Mouse (Mus musculus): ENCODE results near the gene Stum. TPM values are rescaled to one million over a fixed set of nuclear protein-coding genes. Genes with fewer than 3 reads are reported as not detected.
"Not testable (repeated sequence)": the region's sequence is repeated elsewhere in the genome, so short reads cannot be mapped to it uniquely, and the experiment has no call there.

Gene Stum
- polyA plus RNA-seq (2016; fragmentation: Nextera tagmentation; extraction: Ambion mirVana): 3.1 and 8.2 TPM in 2 replicates

- H3K9me3 ChIP-seq: no peaks in the 10 kb centered on the region
- WGBS: 3% methylated on average over 40 of the region's 40 CpGs
- peaks cover 64% of the 10 kb centered on the region for H3K27me3 ChIP-seq (ENCODE audit: insufficient read depth, poor library complexity, severe bottlenecking)
- peak within 1 kb of the TSS; percentile 77 for H3K27ac ChIP-seq
- H3K36me3 ChIP-seq: no peaks in the 10 kb centered on the region
- peak within 1 kb of the TSS; percentile 66 for H3K4me3 ChIP-seq
- peaks cover 47% of the 10 kb centered on the region for H3K4me1 ChIP-seq (replicated peaks)
- peak; percentile 84 for DNase-seq (ENCODE audit: low spot score)
Observed at GRCm38 (mm10) chr1:180483399-180484291, at the start of gene Stum. TSS of gene Stum (minus strand) at chr1:180483504.

- WGBS: 95% methylated on average over 11 of the region's 11 CpGs
- Histone ChIP-seq H3K27ac (no peak overlapping the region), H3K4me3 (no peak overlapping the region), H3K9me3 (peaks cover 16% of the 10 kb centered on the region), H3K4me1 (replicated peaks) (peaks cover 24% of the 10 kb centered on the region), H3K27me3 (ENCODE audit: insufficient read depth, poor library complexity, severe bottlenecking) (no peaks in the 10 kb centered on the region), H3K36me3 (no peaks in the 10 kb centered on the region)
- DNase-seq (ENCODE audit: low spot score): no peak
Observed at GRCm38 (mm10) chr1:180532671-180533070, 49.4 kb upstream of the Stum start.

- 62% methylated on average over 8 of the region's 8 CpGs for WGBS
- H3K36me3 ChIP-seq: no peaks in the 10 kb centered on the region
- peaks cover 16% of the 10 kb centered on the region for H3K9me3 ChIP-seq
Observed at GRCm38 (mm10) chr1:180530457-180531263, 47.4 kb upstream of the Stum start.

DNA sequence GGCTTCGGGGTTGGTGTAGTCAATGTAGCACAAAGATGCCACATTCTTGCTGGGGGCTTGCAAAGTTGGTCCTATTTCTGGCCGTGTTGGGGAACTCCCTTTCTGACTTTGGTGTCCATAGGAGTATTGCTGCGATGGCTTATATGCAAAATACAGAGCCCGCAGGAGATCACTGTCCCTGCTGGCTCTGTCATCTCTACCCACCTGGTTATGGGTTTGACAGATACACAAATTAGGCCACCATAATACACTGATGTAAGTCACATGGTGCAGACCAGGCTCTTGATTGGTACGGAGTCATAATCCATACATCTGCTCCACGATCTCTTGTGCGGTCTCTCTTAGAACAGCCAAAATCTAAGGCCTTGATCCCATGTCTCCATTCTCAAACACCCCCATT lies 46.5 kb upstream of the Stum start:
- Histone ChIP-seq H3K27me3 (ENCODE audit: insufficient read depth, poor library complexity, severe bottlenecking) (no peaks in the 10 kb centered on the region), H3K27ac (no peak overlapping the region), H3K4me1 (replicated peaks) (peaks cover 18% of the 10 kb centered on the region), H3K4me3 (no peak overlapping the region), H3K36me3 (no peaks in the 10 kb centered on the region), H3K9me3 (peaks cover 16% of the 10 kb centered on the region)
- no peak for DNase-seq (ENCODE audit: low spot score)
- WGBS: 89% methylated on average over 7 of the region's 7 CpGs

More at GRCm38 (mm10) chr1:180530457-180531263, 47.4 kb upstream of the Stum start:
- no peak overlapping the region for H3K4me3 ChIP-seq
- peaks cover 18% of the 10 kb centered on the region for H3K4me1 ChIP-seq (replicated peaks)
- H3K27me3 ChIP-seq (ENCODE audit: insufficient read depth, poor library complexity, severe bottlenecking): no peaks in the 10 kb centered on the region
- no peak for DNase-seq (ENCODE audit: low spot score)
- no peak overlapping the region for H3K27ac ChIP-seq

GRCm38 (mm10) chr1:180525301-180525700 lies 42.0 kb upstream of the Stum start:
- no peaks in the 10 kb centered on the region for H3K27me3 ChIP-seq (ENCODE audit: insufficient read depth, poor library complexity, severe bottlenecking)
- H3K27ac ChIP-seq: no peak overlapping the region
- H3K4me3 ChIP-seq: no peak overlapping the region
- no peaks in the 10 kb centered on the region for H3K36me3 ChIP-seq
- DNase-seq (ENCODE audit: low spot score): no peak
- H3K4me1 ChIP-seq (replicated peaks): peaks cover 12% of the 10 kb centered on the region
- WGBS: 77% methylated on average over 1 of the region's 1 CpGs
- no peaks in the 10 kb centered on the region for H3K9me3 ChIP-seq

DNA sequence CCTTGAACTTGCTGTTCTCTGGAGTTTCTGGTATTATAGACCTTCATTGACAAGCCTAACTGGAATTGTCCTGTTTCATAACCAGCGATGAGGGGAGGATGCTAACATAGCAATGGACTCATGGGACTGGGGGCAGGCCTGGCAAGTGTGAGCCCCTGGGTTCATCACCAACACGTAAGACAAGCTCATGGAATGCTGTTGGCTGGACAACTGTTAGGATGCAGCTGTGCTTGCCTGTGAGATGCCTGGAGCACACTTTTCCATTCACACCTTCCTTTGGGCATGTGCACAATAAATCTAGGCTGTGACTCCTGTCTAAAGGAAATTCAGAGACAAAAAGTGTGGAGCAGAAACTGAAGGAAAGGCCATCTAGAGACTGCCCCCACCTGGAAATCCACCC lies 40.0 kb upstream of the Stum start:
- DNase-seq (ENCODE audit: low spot score): no peak

GRCm38 (mm10) chr1:180520190-180520589 lies 36.9 kb upstream of the Stum start:
- H3K9me3 ChIP-seq: no peaks in the 10 kb centered on the region
- no peaks in the 10 kb centered on the region for H3K27me3 ChIP-seq (ENCODE audit: insufficient read depth, poor library complexity, severe bottlenecking)
- no peak overlapping the region for H3K27ac ChIP-seq
- H3K4me1 ChIP-seq (replicated peaks): 0 out of 2 replicates have a peak, but pooled peaks cover 9% of the 10 kb centered on the region
- 65% methylated on average over 7 of the region's 7 CpGs for WGBS
- no peak overlapping the region for H3K4me3 ChIP-seq
- no peak for DNase-seq (ENCODE audit: low spot score)
- no peaks in the 10 kb centered on the region for H3K36me3 ChIP-seq

More for the DNA sequence above, 40.0 kb upstream of the Stum start:
- H3K27me3 ChIP-seq (ENCODE audit: insufficient read depth, poor library complexity, severe bottlenecking): no peaks in the 10 kb centered on the region
- 80% methylated on average over 2 of the region's 2 CpGs for WGBS
- H3K4me1 ChIP-seq (replicated peaks): 0 out of 2 replicates have a peak, but pooled peaks cover 9% of the 10 kb centered on the region
- H3K27ac ChIP-seq: no peak overlapping the region
- H3K4me3 ChIP-seq: no peak overlapping the region
- no peaks in the 10 kb centered on the region for H3K36me3 ChIP-seq
- no peaks in the 10 kb centered on the region for H3K9me3 ChIP-seq

DNA sequence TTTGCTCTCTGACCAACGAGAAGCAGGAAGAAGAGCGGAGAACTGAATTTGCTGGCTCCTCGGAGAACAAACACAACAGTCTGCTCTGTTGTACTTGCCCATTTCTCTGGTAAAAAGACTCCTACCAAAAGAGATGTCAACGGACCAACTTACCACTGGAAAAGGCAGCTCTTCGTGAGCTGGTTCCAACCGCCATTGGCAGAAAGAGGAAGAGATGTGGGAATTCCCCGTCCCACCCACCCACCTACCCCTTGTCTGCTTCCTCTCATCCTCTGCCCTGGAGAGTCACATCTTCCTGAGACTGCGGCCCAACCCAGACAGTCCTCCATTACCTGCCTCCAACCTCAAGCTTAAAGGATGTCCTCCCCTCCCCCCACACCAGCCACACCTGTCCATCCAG lies 36.2 kb upstream of the Stum start:
- 94% methylated on average over 8 of the region's 8 CpGs for WGBS
- Histone ChIP-seq H3K4me1 (replicated peaks) (0 out of 2 replicates have a peak, but pooled peaks cover 9% of the 10 kb centered on the region), H3K27ac (no peak overlapping the region; the same call in 1 of the 2 replicates), H3K4me3 (no peak overlapping the region), H3K9me3 (no peaks in the 10 kb centered on the region), H3K27me3 (ENCODE audit: insufficient read depth, poor library complexity, severe bottlenecking) (no peaks in the 10 kb centered on the region), H3K36me3 (no peaks in the 10 kb centered on the region)
- DNase-seq (ENCODE audit: low spot score): no peak

DNA sequence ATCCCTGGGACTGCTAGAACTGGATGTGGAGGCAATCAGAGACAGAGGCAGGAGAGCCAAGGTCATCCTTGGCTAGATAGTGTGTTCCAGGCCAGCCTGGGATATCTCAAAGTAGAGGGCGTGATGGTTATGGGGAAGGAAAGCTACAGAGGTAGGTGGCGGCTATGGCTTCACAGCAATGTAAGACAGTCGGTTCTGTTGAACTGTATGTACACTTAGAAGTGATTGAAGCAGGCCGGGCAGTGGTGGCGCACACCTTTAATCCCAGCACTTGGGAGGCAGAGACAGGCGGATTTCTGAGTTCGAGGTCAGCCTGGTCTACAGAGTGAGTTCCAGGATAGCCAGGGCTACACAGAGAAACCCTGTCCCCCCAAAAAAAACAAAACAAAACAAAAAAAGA lies 35.6 kb upstream of the Stum start:
- H3K4me3 ChIP-seq; H3K27me3 ChIP-seq (ENCODE audit: insufficient read depth, poor library complexity, severe bottlenecking); H3K36me3 ChIP-seq; H3K9me3 ChIP-seq; H3K27ac ChIP-seq; H3K4me1 ChIP-seq (replicated peaks); DNase-seq (ENCODE audit: low spot score): not testable (repeated sequence)
- WGBS: 96% methylated on average over 7 of the region's 7 CpGs

DNA sequence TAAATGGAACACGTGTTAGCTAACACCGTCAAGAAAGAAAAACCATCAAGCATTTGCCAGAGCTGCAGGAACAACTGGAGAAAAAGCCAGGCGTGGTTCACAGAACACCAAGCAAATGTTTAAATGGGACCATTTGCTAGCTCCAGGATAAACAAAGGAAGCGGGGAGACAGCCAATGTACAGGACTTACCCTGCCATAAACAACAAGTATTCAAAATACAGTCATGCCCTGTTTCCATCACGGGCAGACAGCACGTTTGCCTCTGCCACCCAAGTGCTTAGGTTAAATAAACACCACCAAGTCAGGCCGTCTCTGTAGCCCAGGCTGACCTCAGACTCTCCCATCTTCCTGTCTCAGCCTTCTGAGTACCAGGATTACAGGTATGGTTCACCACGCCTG lies 35.1 kb upstream of the Stum start:
- H3K4me3 ChIP-seq: no peak overlapping the region
- no peak for DNase-seq (ENCODE audit: low spot score)
- 0 out of 2 replicates have a peak, but pooled peaks cover 9% of the 10 kb centered on the region for H3K4me1 ChIP-seq (replicated peaks)
- no peak overlapping the region for H3K27ac ChIP-seq
- H3K9me3 ChIP-seq: no peaks in the 10 kb centered on the region
- WGBS: 82% methylated on average over 8 of the region's 8 CpGs
- no peaks in the 10 kb centered on the region for H3K27me3 ChIP-seq (ENCODE audit: insufficient read depth, poor library complexity, severe bottlenecking)
- H3K36me3 ChIP-seq: no peaks in the 10 kb centered on the region

- WGBS: 72% methylated on average over 10 of the region's 10 CpGs
- Histone ChIP-seq H3K27me3 (ENCODE audit: insufficient read depth, poor library complexity, severe bottlenecking) (no peaks in the 10 kb centered on the region), H3K4me1 (replicated peaks) (0 out of 2 replicates have a peak, but pooled peaks cover 9% of the 10 kb centered on the region), H3K36me3 (no peaks in the 10 kb centered on the region), H3K4me3 (no peak overlapping the region), H3K9me3 (no peaks in the 10 kb centered on the region), H3K27ac (no peak overlapping the region)
- no peak for DNase-seq (ENCODE audit: low spot score)
Observed at GRCm38 (mm10) chr1:180517390-180518054, 34.2 kb upstream of the Stum start.

DNA sequence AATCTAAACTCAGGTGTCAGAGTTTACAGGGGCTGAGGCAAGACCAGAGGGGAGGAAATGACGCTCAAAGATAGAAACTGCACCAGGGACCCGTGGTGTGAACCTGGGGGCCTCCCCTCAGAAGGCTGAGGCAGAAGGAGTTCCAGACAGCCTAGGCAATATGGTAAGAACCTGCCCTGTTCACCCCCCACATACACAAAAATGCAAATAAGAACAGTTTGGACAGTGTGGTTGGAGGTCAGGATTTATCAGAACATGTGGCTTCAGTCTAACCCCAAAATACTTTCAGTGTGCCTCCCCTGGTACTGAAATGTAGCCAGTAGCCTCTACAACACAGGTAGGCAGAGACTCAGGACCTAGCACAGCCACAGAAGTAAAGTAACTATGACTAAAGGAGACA lies 30.8 kb upstream of the Stum start:
- Histone ChIP-seq H3K4me1 (replicated peaks) (peaks cover 12% of the 10 kb centered on the region), H3K27me3 (ENCODE audit: insufficient read depth, poor library complexity, severe bottlenecking) (no peaks in the 10 kb centered on the region; the same call in 1 of the 2 replicates), H3K36me3 (no peaks in the 10 kb centered on the region), H3K9me3 (no peaks in the 10 kb centered on the region), H3K27ac (no peak overlapping the region), H3K4me3 (no peak overlapping the region)
- no peak for DNase-seq (ENCODE audit: low spot score)
- WGBS: 83% methylated on average over 2 of the region's 2 CpGs
